Mouse (Mus musculus): ENCODE measurements around the gene Lrrc56.

The Lrrc56 gene

DNA sequence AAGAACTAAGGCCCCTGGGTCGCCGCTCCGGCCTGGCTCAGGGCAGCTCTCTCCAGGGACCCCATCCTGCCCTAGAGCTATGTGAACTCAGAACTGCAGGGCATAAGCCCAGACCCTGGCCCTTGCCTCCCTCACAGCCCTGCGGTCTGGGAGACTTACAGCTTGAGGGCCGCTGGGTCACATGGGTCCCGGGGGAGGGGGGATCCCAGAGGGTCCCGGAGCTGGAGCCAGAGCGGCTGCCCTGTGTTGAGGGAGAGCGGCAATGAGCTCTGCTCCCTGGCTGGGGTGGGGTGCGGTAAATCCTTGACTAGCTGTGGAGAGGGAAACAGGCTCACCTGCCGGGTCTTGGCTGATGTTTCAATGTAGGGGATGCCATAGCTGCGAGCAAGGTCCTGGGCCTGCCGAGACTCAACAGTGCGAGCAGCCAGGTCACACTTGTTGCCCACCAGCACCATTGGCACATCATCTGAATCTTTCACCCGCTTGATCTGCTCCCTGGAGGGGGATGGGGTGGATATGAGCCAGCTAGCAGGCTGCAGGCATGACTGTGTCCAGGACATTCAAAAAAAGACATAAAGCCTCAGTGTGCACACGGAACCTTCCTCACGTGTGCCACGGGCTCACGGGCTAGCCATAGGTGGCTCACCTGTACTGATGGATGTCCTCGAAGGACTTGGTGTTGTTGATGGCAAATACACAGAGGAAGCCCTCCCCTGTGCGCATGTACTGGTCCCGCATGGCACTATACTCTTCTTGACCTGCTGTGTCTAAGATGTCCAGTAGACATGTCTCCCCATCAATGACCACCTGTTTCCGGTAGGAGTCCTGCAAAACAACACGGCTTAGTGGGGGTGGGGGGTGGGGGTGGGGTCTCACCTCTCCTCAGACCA lies 1.9 kb upstream of the Lrrc56 start:
- no peak for DNase-seq (ENCODE audit: low spot score)

DNA sequence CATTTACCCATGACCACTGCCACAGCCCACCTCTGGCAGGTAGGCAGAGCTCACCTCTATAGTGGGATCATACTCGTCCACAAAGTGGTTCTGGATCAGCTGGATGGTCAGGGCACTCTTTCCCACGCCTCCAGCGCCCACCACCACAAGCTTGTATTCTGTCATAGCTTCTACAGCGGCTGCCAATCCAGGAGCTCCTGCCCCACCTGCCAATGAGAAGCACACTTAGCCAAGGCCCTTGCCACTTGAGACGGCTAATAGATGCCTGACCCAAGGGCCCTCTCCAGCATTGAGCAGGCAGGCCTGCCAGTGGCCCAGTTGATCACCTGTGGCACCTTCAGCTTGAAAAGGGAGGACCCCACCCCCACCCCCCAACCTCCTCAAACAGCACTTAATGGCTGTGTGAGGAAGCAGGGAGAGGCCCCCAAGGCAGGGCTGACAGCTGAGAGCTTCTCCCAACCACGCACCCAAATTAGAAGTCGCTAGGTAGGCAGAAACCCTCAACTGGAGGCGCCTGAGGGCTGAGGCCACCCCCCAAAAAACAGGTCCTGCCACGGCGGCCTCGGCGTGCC lies 1.1 kb upstream of the Lrrc56 start:
- DNase-seq (ENCODE audit: low spot score) = no peak

DNA sequence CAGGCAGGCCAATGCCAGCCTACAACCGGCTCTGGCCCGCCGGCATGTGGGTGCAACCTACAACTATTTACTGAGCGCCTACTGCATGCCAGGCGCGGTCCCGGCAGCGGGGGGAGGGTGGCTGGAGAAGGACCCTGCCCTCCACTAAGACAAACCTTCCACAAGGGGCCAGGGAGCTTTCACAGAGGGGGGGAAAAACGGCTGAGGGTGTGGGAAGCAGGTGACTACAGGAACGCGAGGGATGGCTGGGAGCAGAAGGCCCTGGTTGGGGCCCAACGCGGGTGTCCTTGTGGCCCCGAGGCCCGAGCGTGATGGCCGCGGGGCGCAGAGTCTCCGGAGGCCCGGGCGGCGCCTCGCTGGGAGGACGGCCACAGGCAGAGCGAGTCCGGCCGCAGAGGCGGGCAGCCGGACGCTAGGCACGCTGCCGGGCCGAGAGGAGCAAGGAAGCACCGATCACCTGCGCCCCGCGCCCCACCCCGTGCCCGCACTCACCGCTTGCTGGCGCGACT lies 555 bp upstream of the Lrrc56 start:
- peak; percentile 85 for DNase-seq (ENCODE audit: low spot score)

DNA sequence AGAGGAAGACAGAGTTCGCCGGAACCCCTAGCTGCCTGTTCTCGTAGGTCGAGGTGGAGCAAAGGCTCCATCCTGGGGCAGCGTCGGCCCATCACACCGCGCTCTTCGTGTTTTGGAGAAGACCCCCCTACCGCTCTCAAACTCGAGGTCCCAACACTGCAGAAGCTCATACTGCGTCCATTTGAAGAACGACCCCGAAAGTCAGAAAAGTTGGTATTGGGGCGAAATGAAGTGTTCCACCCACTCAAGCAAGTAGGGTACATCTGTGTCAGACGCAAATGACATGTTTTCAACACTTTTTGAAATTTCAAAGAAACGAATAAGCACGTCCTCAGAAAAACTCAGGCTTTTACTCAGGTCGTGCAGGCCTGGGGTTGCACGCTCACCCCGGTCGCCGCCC lies 452 bp downstream of the Lrrc56 start:
- no peak for DNase-seq (ENCODE audit: low spot score)

DNA sequence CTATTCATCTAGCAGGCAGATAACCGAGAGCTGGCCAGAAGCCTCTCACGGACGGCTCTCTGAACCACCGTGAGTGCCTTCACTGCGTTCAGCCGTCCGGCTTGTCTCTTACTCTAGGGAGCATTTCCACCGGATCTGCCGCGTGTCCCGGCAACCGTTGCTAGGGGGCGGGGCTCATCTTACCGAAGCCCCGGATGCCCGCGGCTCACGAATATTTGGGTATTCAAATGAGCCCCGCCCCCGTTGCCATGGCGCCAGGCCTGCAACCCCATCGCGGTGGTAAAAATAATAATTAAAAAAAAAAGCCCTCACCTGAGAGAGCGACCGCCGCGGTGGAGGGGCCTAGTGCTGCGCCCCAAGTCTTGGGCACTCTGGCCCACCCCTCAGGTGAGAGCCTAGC lies 873 bp downstream of the Lrrc56 start:
- DNase-seq (ENCODE audit: low spot score) = peak; percentile 94

DNA sequence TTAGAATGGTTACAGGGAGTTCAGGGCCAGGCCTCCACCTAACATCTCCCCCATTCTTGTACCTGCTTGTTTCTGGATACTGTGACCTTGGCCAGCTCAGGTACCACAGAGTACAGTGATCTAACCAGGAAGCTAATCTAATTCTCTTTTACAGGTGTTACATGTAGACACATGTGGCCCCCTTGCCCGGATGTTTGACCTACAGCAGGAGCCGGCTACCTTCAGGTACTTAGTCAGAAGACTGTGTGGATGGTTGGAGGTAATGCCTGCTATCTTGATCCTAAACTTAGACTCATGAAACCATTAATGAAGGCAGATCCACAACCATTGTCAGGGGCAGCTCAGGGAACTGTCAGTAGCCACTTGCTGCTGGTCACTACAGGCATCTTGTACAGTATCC lies 1.8 kb downstream of the Lrrc56 start:
- DNase-seq (ENCODE audit: low spot score) = no peak

DNA sequence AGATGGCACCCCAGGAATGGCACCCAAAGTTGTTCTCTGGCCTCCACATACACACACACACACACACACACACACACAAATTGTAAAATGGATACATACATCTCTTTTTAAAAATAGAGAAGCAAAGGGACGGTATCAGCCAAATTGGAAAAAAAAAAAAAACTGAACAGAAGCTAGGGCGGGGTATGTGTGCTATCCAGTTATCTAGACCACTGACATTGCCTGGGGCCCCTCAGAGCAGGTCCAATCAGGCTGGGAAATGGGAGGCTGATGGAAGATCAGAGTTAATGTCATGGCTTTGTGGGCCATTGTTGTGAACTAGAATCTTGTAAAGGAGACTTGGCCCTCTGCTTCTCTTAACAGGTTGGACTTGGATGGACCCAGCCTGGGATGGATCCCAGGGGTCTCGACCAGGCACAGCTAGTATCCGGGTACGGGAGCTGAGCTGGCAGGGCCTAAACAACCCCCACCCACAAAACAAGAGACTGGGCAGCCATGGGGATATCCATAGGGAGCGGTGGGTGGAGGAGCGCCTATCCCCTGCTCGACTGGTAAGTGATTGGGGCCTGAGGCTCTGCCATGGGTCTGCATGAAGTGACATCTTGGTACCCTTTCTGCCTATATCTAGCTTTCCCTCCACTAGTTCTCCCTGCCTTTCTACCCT lies 2.8 kb downstream of the Lrrc56 start:
- DNase-seq (ENCODE audit: low spot score) = no peak

DNA sequence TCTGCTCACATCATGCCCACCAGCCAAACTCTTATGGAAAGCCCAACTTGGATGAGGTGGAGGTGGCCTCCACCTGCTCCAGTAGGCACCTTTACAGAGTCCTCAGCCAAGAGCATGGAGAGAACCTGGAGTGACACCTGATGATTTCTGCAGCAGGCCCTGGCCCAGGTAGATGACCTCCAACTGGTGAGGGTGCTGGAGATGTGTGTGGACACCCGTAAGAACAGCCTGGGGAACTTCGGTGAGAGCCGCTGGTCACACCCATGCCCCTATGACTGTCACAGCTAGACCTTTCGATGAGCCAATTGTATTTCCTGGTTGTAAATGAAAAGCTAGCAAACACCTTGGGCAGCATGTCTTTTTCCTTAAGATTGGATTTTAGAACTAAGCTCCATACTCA lies 4.2 kb downstream of the Lrrc56 start:
- DNase-seq (ENCODE audit: low spot score) = no peak

DNA sequence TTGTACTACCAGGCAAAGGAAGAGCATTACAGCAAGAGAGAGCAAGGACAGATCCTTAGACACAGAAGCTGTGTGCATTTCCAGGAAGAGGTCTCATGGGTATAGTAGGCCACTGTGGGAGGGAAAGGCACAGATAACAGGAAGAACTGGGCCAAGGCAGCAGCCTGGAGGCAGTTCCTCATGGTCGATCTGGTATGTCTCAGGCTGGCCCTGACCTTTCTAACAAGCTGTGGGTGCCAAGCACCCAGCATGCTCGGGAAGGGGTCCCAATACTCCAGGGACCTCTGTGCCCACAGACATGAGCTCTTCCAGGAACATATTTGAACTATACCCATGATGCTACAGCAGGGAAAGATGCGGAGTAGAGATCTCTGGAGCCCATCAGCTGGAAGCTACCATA lies 10.6 kb downstream of the Lrrc56 start:
- DNase-seq (ENCODE audit: low spot score) = no peak

DNA sequence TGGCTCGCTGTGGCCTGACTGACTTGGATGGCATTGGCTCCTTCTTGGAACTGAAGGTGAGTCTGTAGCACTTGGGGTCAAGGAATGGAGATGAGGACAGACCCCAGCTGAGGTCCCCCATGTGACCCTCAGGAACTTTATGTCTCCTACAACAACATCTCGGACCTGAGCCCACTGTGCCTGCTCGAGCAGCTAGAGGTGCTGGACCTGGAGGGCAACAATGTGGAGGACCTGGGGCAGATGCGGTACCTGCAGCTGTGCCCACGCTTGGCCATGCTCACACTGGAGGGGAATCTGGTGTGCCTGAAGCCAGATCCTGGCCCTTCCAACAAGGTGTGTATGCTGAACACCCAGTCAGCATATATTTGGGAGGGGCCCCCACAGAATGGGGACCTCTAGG lies 11.5 kb downstream of the Lrrc56 start:
- DNase-seq (ENCODE audit: low spot score) = no peak

DNA sequence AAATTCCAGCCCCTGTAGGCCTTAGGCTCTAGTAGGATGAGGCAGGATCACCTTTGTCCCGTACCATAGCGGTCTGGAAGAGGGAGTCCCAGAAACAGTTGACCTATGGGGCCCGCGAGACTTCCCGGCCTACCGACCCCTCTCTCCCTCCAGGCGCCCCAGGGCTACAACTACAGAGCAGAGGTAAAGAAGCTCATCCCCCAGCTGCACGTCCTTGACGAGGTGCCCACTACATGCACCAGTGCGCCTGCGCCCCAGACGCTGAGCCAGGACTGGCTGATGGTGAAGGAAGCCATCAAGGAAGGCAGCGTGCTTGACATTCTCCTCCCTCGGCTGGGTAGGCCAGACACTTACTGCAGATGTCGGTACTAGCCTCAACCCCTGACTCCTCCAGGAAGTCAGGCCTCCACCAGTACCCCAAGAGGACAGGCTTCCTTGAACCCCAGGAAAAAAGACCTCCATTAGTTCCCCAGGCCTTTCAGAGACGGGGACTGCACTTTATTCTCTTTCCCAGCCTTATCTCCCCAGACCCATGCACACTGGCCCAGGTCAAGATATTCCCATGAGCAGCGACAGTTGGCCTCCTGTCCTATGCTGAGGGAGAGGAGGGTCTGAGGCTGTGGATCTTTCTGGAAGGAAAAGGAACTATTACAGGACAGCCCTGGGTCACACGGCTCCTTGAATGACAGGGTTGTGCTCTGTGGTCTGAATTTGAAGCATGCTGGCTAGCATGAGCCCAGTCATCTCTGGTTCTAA lies 12.4 kb downstream of the Lrrc56 start:
- DNase-seq (ENCODE audit: low spot score) = no peak

DNA sequence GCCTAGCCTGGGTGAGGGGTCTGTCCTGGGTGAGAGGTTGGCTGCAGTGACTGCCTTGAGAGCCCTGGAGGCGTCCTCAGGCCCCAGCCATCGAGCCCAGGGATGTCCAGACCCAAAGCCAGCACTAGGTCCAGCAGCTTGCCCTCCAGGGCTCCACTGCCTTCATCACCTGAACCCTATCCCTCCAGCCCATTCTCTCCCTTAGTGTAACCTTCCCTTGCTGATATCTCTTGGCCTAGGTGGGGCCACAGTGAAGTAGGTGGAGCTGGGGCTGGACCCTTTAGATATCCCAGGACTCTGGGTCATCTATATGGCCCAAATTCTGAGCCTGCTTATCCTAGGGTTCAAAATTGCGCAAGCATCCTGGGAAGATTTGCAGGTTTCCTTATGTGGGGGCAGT lies 15.6 kb downstream of the Lrrc56 start:
- DNase-seq (ENCODE audit: low spot score) = no peak

DNA sequence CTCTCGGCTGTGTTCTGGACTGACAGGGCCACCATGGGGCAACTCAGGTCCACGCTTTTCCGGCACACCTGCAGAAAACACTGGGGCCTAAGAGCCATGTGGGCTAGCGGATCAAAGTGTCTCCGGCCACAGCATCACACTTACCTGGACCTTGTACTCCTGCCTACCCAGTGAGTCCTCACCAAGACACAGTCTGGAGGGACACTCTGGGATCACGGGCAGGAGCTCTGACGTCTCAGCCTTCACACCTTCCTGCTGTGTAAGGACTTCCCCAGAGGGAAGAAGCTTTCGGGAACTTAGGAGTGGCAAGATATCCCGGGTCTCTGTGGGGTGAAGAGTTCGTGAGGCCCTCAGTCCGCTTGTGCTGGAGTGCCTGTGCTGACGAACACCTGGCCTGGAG lies 16.2 kb downstream of the Lrrc56 start:
- no peak for DNase-seq (ENCODE audit: low spot score)

DNA sequence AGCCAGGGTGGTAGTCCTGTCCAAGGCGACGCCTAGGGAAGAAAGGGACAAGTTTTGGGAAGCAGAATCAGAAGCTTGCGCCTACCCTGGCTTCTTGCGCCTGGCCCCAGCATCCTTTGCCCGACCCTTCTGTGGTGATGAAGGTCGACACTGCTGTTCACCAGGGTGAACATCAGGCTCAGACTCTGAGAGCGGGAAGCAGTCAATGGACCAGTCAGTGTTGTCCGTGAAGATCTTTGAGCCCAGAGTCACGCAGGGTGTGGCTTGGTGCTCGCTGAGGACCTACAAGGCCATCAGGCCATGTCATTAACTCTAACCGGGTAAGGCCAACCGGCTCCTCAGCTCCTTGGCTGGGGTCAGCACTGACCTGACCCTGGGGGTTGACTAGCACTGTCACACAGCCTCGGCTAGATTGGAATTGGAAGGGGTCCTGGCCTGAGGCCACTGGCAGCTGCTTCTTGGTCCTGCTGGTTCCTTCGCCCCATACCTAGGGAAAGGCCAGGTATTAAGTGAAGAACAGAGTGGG lies 16.7 kb downstream of the Lrrc56 start:
- no peak for DNase-seq (ENCODE audit: low spot score)

DNA sequence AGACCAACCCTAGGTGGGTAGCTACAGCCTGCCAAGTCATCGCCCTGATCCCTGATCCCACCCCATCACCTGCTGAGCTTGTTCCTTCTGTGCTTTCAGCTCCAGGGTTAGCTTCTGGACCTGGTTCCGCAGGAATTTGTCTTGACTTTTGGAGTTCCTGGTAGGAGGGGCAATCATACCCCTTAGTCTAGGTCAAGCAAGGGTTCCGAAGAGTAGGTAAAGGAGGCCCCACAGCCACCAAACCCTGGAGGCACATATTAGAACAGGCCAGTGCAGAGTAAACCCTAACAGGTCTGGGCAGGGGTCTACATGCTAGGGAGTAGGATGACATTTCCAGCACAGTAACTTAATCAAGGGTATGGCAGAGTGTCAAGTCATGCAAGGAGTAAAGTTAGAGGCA lies 19.2 kb downstream of the Lrrc56 start:
- DNase-seq (ENCODE audit: low spot score) = no peak

DNA sequence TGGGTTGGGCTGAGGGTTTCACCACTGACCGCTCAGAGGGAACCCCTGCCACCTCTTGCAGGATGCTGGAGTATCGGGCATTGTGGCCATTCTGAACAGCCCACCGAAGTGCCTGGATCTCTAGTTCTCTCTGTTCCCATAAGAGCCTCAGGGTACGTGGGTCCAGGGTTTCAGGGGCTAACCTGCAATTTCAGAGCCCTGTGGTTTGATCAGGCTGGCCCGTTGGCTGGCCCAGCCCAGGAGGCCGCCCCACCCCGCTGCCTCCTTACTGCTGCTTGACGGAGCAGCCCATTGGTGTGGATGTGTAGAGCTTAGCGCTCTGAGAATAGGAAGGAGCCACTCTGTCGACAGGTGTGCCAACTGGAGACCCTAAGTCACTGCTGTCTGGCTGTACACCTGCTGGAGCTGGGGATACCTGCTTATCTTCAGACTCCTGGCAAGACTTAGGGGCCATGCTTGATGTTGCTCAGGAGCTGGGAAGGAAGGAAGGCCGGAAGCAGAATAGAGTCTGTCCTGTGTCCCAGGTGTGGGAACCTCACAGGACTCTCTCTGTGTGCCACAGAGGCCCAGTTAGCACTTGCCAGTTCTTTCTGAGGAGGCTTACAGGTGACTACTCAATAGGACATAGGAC lies 19.8 kb downstream of the Lrrc56 start, which contains the start of gene Lmntd2:
Gene Lmntd2, minus strand, starts transcription at position 476 of the 631 bp plus-strand sequence.
- DNase-seq (ENCODE audit: low spot score) = no peak

DNA sequence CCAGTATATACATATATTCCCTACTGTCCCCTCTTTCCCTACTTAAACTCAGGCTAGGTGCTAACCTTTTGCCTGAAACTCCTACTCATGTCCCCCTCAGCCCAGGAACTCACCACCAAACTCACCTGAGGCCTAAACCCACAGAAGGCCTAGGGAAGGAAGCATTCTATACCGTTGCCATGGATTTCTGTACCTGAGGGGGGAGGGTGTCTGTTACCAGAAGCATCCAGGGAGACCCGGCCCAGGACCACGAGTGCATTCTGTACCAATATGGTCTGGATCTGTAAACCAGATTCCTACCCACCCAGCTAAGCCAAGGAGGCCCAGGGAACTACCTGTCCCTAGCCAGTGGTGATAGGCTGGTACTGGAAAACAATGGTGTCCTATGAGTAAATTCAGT lies 20.4 kb downstream of the Lrrc56 start:
- DNase-seq (ENCODE audit: low spot score) = no peak

DNA sequence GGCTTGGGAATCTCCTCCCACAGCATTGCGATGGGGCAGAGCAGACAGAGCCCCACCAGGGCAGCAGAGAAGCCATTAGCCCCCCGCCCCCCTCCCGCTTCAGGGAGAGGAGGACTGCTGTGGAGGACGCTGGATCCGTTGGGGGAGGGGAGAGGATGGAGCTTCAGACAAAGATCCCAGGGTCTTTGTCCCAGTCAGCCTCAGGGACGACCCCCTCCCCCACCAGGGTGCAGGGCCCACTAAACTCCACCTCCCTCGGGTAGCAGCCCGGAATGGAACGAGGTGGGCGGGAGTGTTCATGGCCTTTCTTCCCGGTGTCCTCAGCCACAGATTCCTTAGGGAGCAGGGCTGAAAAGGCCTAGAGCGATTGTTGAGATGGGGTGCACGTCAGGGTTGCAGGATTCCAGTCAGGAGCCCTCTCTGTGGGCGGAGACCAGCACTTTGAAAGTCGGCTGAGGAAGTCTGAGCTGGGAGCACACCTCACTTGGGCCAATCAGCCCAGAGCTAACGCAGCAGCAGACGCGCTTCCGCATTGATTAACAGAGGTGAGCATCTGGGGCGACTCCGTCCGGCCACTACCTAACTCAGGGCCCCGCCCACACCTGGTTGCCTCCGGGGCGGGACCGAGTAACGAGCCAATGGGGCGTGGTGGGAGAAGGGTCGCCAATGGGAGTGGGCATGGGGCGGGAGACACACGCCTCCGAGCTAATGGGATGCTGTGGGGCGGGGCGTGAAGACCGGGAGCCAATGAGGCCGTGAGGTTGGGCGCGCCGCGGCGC lies 21.3 kb downstream of the Lrrc56 start, which contains the start of gene Rassf7:
Gene Rassf7, plus strand, starts transcription at position 760 of the 779 bp plus-strand sequence.
- peak; percentile 97 for DNase-seq (ENCODE audit: low spot score)

DNA sequence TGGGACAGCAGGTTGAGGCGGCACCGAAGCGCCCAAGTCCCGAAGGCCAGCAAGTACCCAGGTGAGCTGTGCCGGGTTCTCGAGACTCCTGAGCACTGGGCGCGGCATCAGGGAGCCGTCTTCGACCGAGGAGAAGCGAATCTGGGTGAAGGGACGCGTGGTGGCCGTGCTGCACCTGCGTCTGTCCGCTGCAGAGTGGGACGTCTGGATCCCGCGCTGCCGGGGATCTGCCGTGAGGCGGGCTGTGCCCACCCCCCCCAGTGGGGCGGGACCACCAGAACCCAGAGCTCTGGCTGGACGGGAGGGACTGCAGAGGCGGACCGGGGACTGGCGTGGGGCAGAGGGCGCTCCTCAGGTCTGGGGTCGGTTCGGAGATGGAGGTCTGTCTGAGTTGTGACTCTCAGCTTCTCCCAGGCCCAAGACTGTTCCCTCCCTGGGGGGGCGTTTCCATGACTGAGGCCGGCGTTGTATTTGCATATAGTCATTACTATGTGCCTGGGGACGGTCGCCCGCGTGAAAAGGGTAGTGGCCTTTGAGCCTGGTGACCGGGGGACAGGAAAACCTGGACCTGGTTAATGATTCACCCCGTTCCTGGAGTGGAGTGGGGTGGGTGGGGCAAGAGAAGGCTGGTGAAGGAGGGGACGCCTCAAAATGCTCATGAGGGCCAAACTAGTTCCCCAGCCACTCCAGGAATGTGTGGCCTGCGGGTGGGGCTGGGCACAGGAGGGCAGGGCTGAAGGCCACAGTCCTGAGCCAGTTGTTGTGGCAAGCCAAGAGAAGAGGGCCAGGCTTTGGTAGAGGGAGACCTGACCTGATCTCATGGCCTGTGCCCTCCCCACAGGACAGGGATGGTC lies 22.1 kb downstream of the Lrrc56 start:
- DNase-seq (ENCODE audit: low spot score) = peak; percentile 89

DNA sequence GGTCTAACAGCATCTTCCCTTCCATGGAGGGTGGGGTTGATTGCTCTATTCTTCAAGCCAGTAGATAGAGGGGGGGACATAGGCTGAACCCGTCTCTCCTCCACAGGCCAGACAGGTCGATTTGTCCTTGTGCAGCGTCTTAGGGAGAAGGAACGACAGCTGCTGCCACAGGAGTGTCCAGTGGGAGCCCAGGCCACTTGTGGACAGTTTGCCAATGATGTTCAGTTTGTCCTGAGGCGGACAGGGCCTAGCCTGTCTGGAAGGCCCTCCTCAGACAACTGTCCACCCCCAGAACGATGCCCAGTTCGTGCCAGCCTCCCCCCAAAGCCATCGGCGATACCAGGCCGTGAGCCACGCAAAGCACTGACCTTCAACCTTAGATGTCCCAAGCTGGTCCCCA lies 22.9 kb downstream of the Lrrc56 start:
- no peak for DNase-seq (ENCODE audit: low spot score)

Measured in urinary bladder, postnatal 14 days (tissue).